Mouse (Mus musculus): ENCODE measurements around the gene Hoxd10. TPM values are rescaled to one million over a fixed set of nuclear protein-coding genes. Genes with fewer than 3 reads are reported as not detected.
A peak's percentile ranks its signal among the peaks of the same experiment; 100 is the strongest.

The Hoxd10 gene
- polyA plus RNA-seq, 2 experiments, result 0.07 TPM; not detected in 1

DNA sequence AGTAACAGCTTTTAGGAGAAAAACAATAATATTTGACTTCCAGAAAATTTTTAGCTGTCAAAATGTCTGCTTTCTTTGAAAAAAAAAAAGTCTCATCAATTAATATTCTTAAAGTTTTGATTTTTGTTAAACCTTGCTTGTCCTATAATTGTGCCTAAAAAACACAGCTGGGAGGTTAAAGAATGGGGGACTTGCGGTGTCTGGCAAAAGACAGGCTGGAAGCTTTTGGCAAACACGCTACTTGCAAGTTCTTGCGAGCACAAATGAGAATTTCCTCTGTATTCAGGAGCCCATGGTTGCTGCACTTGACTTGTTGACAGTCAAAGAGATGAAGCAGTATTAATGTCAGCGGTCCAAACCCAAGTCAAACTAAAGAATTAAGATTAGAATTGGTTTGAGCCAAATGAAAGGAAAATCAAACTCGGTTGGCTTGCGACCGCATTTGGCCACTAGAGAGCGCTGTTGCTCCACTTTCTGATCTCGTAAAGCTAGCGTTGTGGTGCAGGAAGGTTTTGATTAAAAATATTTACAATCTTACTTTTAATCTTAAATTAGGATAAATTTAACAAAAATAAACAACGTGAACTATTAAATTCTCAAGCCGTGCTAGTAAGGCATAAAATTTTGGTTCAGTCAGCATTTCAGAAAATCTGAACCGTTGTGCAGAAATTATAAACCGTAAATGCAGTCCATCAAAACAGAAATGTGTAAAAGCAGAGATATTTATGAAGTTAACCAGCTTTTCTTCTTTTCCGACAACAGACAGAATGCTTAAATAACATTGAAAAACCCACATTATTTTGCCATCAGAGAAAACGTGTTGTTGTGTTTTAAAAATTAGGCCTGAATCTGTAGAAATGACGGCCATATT lies 10.5 kb downstream of the Hoxd10 start:
- Histone ChIP-seq H3K36me3 (replicated peaks; ENCODE audit: control insufficient read depth, insufficient read depth, low read depth) (no peaks in the 10 kb centered on the region), H3K9ac (replicated peaks) (no peak overlapping the region), H3K4me2 (ENCODE audit: low read depth) (no peak overlapping the region), H3K9me3 (ENCODE audit: control insufficient read depth, low read length) (no peaks in the 10 kb centered on the region), H3K4me3 (ENCODE audit: insufficient read depth in 1 of 2, low read depth in 2 of 2, low read length in 2 of 2) (no peak overlapping the region), H3K27me3 (ENCODE audit: control insufficient read depth, insufficient read depth, low read length) (peaks cover 98% of the 10 kb centered on the region), H3K4me1 (replicated peaks; ENCODE audit: control insufficient read depth in 2 of 2, insufficient read depth in 2 of 2, low read length in 1 of 2) (no peaks in the 10 kb centered on the region), H3K27ac (no peak overlapping the region)
- 16% methylated on average over 17 of the region's 17 CpGs for WGBS (ENCODE audit: insufficient replicate concordance)
- DNase-seq (ENCODE audit: low read depth in 3 of 3, low spot score in 3 of 3), result peak in 2 of 3 experiments; percentile 14 to 20
- TF ChIP-seq CTCF (IDR thresholded peaks at IDR 0.05; ENCODE audit: low read depth) (peak; percentile 82), EP300 (IDR thresholded peaks at IDR 0.05; ENCODE audit: low read depth) (no peak)
- no peak for ATAC-seq (ENCODE audit: insufficient read depth)

DNA sequence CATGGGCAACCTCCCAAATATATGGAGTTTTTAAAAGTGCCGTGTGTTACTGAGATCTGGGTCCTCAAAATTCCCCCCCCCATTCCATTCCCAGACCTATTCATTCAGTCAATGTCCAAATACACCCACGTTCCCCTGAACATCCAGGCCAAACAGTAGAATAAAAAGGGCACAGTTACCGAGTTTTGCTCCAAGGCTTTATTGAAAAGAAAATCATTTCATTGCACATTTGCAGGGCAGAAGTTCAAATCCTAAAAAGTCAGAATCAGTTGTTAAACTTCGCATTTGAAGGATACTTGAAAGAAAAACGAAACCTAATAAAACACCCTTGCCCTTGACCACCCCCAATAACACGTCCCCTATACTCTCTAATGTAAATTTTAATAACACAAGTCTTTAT lies 11.1 kb downstream of the Hoxd10 start:
- Histone ChIP-seq H3K9me3 (ENCODE audit: control insufficient read depth, low read length) (no peaks in the 10 kb centered on the region), H3K9ac (replicated peaks) (no peak overlapping the region), H3K4me1 (replicated peaks; ENCODE audit: control insufficient read depth in 2 of 2, insufficient read depth in 2 of 2, low read length in 1 of 2) (no peaks in the 10 kb centered on the region), H3K27me3 (ENCODE audit: control insufficient read depth, insufficient read depth, low read length) (peaks cover 98% of the 10 kb centered on the region), H3K27ac (no peak overlapping the region), H3K4me2 (ENCODE audit: low read depth) (no peak overlapping the region), H3K4me3 (ENCODE audit: insufficient read depth in 1 of 2, low read depth in 2 of 2, low read length in 2 of 2) (no peak overlapping the region), H3K36me3 (replicated peaks; ENCODE audit: control insufficient read depth, insufficient read depth, low read depth) (no peaks in the 10 kb centered on the region)
- WGBS (ENCODE audit: insufficient replicate concordance), result 27% methylated on average over 6 of the region's 6 CpGs
- TF ChIP-seq CTCF (IDR thresholded peaks at IDR 0.05; ENCODE audit: low read depth) (no peak), EP300 (IDR thresholded peaks at IDR 0.05; ENCODE audit: low read depth) (no peak)
- ATAC-seq (ENCODE audit: insufficient read depth) (no peak), DNase-seq (ENCODE audit: low read depth in 3 of 3, low spot score in 3 of 3) (no peak)

GRCm38 (mm10) chr2:74703317-74703716 lies 11.6 kb downstream of the Hoxd10 start:
- no peak for TF ChIP-seq EP300 (IDR thresholded peaks at IDR 0.05; ENCODE audit: low read depth)
- Histone ChIP-seq H3K4me2 (ENCODE audit: low read depth) (no peak overlapping the region), H3K4me3 (ENCODE audit: insufficient read depth in 1 of 2, low read depth in 2 of 2, low read length in 2 of 2) (no peak overlapping the region), H3K9me3 (ENCODE audit: control insufficient read depth, low read length) (no peaks in the 10 kb centered on the region), H3K27ac (no peak overlapping the region), H3K36me3 (replicated peaks; ENCODE audit: control insufficient read depth, insufficient read depth, low read depth) (no peaks in the 10 kb centered on the region), H3K9ac (replicated peaks) (no peak overlapping the region), H3K4me1 (replicated peaks; ENCODE audit: control insufficient read depth in 2 of 2, insufficient read depth in 2 of 2, low read length in 1 of 2) (no peaks in the 10 kb centered on the region), H3K27me3 (ENCODE audit: control insufficient read depth, insufficient read depth, low read length) (peaks cover 96% of the 10 kb centered on the region)
- DNase-seq (ENCODE audit: low read depth in 3 of 3, low spot score in 3 of 3) (no peak), ATAC-seq (ENCODE audit: insufficient read depth) (no peak)
- 15% methylated on average over 10 of the region's 10 CpGs for WGBS (ENCODE audit: insufficient replicate concordance)

DNA sequence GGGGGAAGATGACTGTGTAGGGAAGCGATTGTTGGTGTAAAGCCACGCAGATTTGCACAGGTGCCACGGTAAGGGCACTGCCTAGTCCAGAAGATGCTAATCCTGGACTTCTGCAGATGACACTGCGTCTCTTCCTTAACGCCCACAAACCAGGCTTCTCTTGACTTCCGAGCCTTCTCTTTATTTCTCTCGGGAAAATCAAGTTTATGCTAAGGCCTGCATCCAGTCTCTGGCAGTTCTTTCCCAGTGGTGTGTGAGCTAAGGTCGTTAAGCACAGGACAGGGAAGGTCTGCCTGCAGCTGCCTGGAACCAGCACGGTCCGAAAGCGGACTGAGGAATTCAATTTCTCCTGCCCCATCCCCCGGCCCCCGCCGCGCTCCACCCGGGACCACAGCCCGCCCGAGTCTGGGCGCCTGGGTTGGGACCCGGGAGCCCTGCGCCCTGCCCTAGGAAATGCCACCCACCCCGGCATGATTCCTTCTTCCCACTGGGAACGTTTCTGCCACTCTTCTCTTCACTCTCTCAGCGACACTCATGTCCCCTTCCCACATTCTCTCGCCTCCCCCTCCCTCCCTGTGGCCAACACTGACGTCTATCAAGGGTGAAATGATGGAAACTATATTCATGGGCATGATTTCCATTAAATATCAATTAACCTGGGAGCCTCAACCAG lies 12.1 kb downstream of the Hoxd10 start:
- DNase-seq (ENCODE audit: low read depth in 3 of 3, low spot score in 3 of 3) (no peak), ATAC-seq (ENCODE audit: insufficient read depth) (no peak)
- Histone ChIP-seq H3K4me3 (ENCODE audit: insufficient read depth in 1 of 2, low read depth in 2 of 2, low read length in 2 of 2) (no peak overlapping the region), H3K4me1 (replicated peaks; ENCODE audit: control insufficient read depth in 2 of 2, insufficient read depth in 2 of 2, low read length in 1 of 2) (no peaks in the 10 kb centered on the region), H3K27ac (no peak overlapping the region), H3K9me3 (ENCODE audit: control insufficient read depth, low read length) (no peaks in the 10 kb centered on the region), H3K9ac (replicated peaks) (no peak overlapping the region), H3K36me3 (replicated peaks; ENCODE audit: control insufficient read depth, insufficient read depth, low read depth) (no peaks in the 10 kb centered on the region), H3K4me2 (ENCODE audit: low read depth) (no peak overlapping the region), H3K27me3 (ENCODE audit: control insufficient read depth, insufficient read depth, low read length) (peaks cover 96% of the 10 kb centered on the region)
- TF ChIP-seq EP300 (IDR thresholded peaks at IDR 0.05; ENCODE audit: low read depth) (no peak), CTCF (IDR thresholded peaks at IDR 0.05; ENCODE audit: low read depth) (no peak)
- WGBS (ENCODE audit: insufficient replicate concordance), result 3% methylated on average over 26 of the region's 26 CpGs

GRCm38 (mm10) chr2:74704393-74704998 lies 12.8 kb downstream of the Hoxd10 start, which contains the start of gene Hoxd8:
Hoxd8 (plus strand) TSS chr2:74704615.
- peak within 1 kb of the TSS in 1 of 2 experiments; percentile 11; a peak in 2 of 4 replicates for H3K4me3 ChIP-seq (ENCODE audit: insufficient read depth in 1 of 2, low read depth in 2 of 2, low read length in 2 of 2)
- no peak for DNase-seq (ENCODE audit: low read depth in 3 of 3, low spot score in 3 of 3)

More at GRCm38 (mm10) chr2:74704393-74704998, 12.8 kb downstream of the Hoxd10 start, which contains the start of gene Hoxd8:
- ATAC-seq (ENCODE audit: insufficient read depth), result no peak
- no peaks in the 10 kb centered on the region for H3K9me3 ChIP-seq (ENCODE audit: control insufficient read depth, low read length)
- H3K9ac ChIP-seq (replicated peaks), result no peak within 1 kb of the TSS
- no peak for TF ChIP-seq EP300 (IDR thresholded peaks at IDR 0.05; ENCODE audit: low read depth)
- TF ChIP-seq CTCF (IDR thresholded peaks at IDR 0.05; ENCODE audit: low read depth), result no peak
- WGBS (ENCODE audit: insufficient replicate concordance), result under 1% methylated on average over 44 of the region's 52 CpGs
- no peak within 1 kb of the TSS for H3K27ac ChIP-seq
- peaks cover 96% of the 10 kb centered on the region for H3K27me3 ChIP-seq (ENCODE audit: control insufficient read depth, insufficient read depth, low read length)
- H3K4me2 ChIP-seq (ENCODE audit: low read depth), result peak within 1 kb of the TSS; percentile 47
- H3K36me3 ChIP-seq (replicated peaks; ENCODE audit: control insufficient read depth, insufficient read depth, low read depth), result no peaks in the 10 kb centered on the region
- no peaks in the 10 kb centered on the region for H3K4me1 ChIP-seq (replicated peaks; ENCODE audit: control insufficient read depth in 2 of 2, insufficient read depth in 2 of 2, low read length in 1 of 2)

Measured in liver, embryonic 14.5 days (tissue).